Mouse (Mus musculus): ENCODE measurements around the gene Jade2.

GRCm38 (mm10) chr11:51881041-51881730, 23.7 kb upstream of the Jade2 start:
- TF ChIP-seq GATA1 (IDR thresholded peaks at IDR 0.05; ENCODE audit: borderline replicate concordance, low read length) (no peak), FLI1 (IDR thresholded peaks at IDR 0.05; ENCODE audit: low read length) (no peak)

All from megakaryocyte, embryonic 14.5 days (primary cell).